Mouse (Mus musculus) T-cell, adult 66 days (primary cell): ENCODE results near the gene Htatip2. TPM values are rescaled to one million over a fixed set of nuclear protein-coding genes. Genes with fewer than 3 reads are reported as not detected.

Experiments used
- total RNA-seq, 2 experiments: library from RNA; stranded (reverse); gene quantifications; 3 replicates in 1 of 2; 4 replicates in 1 of 2; pipeline ENCODE4 v1.2.4; 2023

The Htatip2 gene
- total RNA-seq, result 10 to 100 TPM; 16.4 to 17.9 TPM

DNA sequence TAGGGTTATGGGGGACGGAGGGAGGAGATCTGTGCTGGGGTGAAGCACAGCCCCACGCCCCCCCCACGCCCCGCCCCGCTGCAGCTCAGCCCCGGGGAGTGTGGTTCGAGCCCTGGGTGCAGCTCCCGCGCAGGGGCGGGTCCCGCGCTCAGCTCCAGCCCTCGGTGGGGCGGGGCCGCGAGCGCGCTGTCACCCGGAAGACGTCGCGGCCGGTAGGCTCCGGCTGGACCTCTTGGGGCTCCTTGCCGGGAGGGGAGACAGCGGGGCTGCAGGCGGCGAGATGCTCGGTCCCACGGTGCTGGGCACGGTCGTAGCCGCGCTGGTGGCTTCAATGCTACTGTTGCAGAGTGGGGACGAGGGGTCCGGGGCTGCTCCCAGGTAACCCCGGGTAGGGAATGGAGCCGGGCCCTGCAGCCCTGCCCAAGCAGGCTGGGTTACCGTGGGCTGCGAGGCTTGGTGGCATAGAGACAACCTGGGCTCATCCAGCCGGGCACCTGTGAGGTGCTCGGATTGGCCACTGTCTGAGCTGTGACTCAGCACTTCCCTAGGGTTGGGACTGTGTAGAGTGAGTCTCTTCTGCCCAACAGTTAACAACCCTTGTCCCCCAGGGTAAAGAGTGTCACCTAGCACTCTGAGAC, at the start of gene Htatip2:
Gene Htatip2, plus strand, starts transcription at position 182 of the 638 bp plus-strand sequence.

DNA sequence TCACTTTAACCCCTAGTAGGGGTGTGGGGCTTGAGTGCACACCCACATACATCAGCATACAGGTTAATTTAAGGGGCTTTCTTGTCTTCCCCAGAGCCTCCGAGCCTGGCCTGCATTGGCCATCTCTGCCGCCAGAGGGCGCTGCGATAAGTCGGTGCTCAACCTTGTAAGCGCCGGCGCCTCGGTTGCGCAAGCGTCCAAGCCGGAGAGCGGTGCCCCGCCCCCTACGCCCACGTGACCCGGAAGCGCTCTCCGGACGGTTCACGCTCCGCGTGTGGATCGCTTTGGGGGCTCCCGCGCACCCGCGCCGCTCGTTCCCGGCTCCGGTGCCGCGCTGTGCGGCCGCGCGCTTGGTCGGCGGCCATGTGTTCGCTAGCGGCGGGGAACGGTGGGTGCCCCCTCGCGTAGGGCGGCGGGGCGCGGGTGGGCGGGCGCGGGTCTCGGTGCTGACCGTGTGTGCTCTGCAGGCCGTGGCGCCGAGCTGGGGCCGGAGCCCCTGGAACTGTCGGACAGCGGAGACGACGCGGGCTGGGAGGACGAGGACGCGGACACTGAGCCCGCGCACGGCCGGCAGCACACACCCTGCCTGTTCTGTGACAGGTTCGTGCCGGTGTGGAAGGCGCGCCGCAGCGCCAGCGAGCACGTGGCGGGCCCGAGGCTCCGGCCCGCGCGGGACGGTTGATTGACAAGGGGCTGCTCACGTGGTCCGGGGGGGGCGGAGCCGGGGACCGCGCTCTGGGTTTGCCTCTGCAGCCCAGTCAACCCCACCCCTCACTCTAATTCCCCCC, 19.4 kb downstream of the Htatip2 start, which contains the start of gene Prmt3:
Gene Prmt3, plus strand, starts transcription at position 233 of the 788 bp plus-strand sequence.

Other genes with a start within 250 kb of the Htatip2 start
- gene Dbx1, start 122.3 kb upstream of the Htatip2 start, total RNA-seq, result not detected
- gene Prmt3, start 19.2 kb downstream of the Htatip2 start, total RNA-seq, result 10 to 100 TPM; 75.5 to 76.5 TPM
- gene Slc6a5, start 151.0 kb downstream of the Htatip2 start, total RNA-seq, result not detected
- not detected for gene Nell1, start 215.7 kb downstream of the Htatip2 start, total RNA-seq